Mouse (Mus musculus) ovary, postnatal 36 days (tissue): ENCODE measurements around the gene Sirt2.

Experiments used
- DNase-seq: peaks from one replicate; pipeline ENCODE4 v3.0.0; 2022; ENCODE audit warnings: low spot score, mixed read lengths

The Sirt2 gene

DNA sequence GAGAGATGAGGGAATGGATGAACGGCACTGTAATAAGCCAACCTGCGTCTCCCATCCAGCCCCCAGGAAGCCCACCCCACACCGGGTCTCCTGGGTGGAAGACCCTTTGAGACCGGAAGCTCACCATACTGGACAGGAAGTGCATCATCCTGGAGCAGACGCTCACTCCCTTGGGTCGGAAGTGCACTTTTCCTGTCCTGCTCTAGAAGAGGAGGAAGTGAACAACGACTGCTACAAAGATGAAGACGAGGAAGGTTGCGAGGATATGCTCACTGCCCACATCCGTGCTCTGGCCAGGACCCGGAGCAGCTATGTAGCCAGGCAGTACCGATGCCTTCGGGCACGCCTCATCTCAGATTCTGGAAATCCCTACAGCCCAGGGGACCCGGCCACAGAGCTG, 29.3 kb downstream of the Sirt2 start:
- no peak for DNase-seq

DNA sequence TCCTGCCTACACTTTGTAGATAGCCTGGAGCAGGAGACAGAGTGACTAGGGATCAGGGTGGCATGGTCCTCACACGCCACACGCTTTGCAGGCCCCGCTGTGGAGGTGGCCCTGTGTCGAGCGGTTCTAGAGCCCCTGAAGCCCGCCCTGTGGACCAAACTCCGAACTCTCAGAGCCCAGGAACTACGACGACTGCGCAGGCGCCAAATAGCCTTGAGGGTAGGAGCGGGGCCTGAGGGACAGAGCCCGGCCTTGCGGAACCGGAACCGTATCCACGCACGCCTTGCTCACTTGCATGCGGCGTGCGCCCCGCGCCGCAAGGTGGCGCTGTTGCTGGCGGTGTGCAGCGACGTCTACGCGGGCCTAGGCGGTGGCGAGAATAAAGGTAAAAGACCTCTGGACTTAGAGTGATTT, 30.0 kb downstream of the Sirt2 start:
- peak; percentile 85 for DNase-seq

GRCm38 (mm10) chr7:28799994-28800393, 33.5 kb downstream of the Sirt2 start:
- DNase-seq, result no peak

- DNase-seq, result no peak
Measured at GRCm38 (mm10) chr7:28801451-28801850, 34.9 kb downstream of the Sirt2 start.

DNA sequence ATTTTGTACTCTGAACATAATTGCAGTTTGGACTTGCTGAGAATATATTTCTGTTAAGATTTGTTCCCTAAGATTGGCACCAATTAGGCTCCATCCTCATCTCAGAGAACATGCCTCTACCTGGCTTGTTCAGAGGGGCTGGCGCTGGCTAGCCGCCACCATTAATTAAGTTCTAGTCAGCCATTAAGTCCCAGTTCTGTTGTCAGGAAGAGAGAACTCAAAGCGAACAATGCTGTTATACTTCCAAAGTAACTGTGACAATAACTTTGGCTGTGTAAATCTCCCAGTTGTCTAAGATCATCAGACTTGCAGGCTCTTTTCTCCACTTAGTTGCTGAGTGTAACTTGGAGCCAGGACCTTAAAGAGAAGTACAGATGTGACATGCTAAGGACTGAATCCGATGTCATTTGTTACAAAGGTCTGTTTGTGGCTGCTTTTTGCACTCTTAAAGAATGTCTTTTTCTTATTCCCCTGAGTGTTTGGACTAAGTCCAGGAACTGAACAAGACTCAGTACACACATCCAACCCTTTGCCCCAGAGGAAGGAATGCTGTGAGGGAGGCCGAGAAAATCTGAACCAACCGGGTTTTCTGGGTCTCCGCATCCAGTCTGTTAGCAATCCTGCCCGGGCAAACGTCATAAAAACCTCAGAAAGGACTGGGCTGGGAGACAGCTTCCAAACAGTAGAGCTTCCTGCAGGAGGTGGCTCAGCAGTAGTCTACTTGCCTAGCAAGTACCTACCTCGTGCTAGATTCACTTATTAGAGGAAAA, 35.6 kb downstream of the Sirt2 start:
- DNase-seq, result peak; percentile 42

DNA sequence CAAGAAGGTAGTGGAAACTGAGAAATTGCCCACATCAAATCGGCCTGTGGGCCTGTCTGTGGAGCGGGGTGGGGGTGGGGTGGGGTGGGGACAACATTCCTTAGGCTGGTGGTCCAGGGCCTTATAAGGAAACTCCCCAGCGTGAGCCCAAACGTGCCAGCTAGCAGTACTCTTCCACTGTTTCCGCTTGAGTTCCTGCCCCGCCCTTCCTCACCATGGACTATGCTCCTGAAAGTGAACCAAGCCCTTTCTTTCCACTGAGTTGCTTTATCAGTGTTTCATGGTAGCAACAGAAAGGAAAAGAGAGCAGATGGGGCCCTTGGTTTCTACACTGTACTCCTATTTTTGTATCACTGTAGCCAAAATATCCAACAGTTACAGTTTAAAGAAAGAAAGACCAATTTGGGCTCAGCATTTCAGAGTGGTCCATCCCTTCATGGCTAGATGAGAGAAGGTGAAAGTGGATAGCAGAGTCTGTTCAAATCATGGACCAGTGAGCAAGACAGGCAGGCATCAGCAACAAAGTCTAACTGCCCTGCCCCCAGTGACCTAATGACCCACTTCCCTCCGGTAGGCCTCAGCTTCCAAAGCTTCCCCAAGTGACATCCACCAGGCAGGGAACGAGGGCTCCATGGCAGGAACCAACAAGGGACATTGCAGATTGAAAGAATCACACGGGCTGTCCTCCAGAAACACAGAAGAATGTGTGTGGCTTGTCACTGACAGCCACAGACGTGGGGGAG, 36.5 kb downstream of the Sirt2 start:
- DNase-seq, result no peak

- no peak for DNase-seq
Measured at GRCm38 (mm10) chr7:28803756-28804155, 37.2 kb downstream of the Sirt2 start.

DNA sequence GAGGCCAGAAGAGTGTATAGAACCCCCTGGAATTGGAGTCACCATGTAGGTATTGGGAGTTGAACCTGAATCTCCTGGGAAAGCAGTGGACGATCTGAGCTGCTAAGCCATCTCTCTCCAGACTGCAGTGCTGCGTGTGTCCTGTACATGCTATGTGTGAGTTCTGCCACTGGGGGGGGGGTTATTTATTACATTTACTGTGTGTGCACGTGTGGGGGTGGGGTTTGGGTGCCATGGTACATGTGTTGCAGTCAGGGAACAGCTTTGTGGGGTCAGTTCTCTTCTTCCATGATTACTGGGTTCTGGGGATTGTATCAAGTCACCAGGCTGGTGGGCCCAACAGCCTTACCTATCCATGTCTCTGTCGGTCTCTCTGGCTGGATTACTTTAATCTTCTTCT, 40.3 kb downstream of the Sirt2 start:
- DNase-seq, result no peak

DNA sequence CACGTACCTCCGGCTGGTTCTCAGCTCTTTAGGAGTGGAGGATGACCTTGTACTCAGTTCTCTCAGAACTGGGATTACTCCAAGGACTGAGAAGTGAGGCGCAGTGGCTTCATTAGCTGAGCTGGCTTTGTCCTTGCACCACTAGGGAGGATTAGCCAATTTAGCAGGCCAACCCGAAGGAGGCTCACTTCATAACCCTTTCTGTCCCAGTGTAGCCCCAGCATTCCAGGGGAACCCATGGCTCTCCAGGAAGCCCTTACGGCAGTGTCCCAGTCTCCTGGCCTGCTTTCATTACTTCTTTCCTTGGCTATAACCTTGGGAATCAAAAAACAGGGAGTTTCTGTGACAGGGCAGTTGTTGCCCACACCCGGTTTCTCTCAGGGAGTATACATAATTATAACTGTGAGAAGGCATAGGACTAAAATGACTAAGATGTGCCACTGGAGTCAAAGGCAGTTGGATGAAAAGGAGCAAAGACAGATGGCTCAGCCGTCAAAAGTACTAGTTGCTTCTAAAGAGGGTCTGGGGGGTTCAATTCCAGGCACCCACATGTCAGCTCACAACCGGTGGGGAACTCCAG, 41.2 kb downstream of the Sirt2 start:
- peak; percentile 48 for DNase-seq

GRCm38 (mm10) chr7:28808221-28808941, 41.8 kb downstream of the Sirt2 start, which contains the start of gene Hnrnpl:
Gene Hnrnpl (plus strand): TSS chr7:28808541.
- no peak for DNase-seq

- DNase-seq, result peak; percentile 96
Measured at GRCm38 (mm10) chr7:28808957-28809393, 42.4 kb downstream of the Sirt2 start.

- peak; percentile 68 for DNase-seq
Measured at GRCm38 (mm10) chr7:28809401-28810089, 43.0 kb downstream of the Sirt2 start.

GRCm38 (mm10) chr7:28810107-28811066, 43.9 kb downstream of the Sirt2 start:
- DNase-seq, result peak; percentile 98

DNA sequence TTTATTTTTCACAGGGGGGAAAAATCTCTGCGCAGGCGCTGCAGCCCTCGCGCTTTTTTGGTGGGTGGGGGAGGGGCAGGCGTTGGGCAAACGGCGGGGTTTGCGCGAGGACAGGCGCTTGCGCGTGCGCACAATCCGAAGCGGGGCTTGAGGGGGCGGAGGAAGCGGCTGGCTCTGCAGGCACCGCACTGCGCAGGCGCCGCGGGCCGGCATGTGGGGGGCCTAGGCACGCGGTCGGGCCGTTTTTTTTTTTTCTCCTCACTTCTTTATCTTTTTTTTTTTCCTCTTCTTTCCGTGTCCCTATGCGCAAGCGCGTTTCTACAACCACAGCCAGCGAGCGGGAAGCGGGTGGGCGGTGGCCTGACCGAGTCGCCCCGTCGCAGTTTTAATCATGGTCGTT, 44.7 kb downstream of the Sirt2 start:
- peak; percentile 96 for DNase-seq

DNA sequence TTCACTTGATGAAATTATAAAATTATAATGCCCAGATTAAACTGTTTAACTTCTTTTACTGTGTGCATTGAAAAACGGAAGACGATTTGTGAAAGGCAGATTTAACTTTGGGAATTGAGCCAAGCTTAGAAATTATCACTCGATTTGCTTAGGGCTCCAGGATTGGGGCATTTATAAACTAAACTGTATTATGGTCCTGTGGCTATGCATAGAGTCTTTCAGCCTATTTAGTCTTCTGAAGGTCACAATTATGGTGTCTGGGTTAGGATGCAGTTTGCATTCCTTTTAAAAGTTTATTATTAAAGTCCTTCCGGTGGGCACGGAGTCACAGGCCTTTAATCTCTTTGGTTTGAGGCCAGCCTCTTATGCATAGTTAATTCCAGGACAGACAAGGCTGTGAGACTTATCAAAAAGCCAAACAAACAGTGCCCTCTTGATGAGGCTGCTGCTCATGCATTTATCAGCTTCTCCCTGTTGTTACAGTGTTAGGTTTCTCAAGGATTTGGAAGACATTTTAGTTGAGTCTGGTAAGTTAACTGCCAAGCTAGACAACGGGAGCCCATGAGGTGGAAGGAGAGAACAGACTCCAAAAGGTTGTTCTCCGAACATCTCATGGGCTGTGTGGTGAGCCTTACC, 45.2 kb downstream of the Sirt2 start:
- no peak for DNase-seq

DNA sequence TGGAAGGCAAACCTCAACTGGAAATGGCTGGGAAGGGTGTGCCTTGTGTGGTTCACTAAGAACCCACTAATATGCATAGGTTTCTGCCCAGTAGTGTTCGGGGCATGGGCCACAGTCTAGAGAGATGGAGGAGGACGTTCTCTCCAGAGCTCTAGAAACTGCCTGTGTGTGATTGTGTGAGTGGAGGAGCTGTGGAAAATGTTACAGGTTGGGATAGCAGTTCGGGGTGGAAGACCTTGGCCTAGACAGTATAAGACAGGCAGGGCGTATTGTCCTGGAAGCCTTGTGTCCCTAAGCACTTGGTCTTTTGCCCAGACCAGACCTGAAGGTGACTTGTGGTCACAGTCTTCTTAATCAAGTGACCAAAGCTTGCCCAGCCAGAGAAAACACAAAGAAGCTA, 45.9 kb downstream of the Sirt2 start:
- DNase-seq, result no peak

GRCm38 (mm10) chr7:28812949-28813348, 46.4 kb downstream of the Sirt2 start:
- no peak for DNase-seq

GRCm38 (mm10) chr7:28814306-28815034, 47.9 kb downstream of the Sirt2 start:
- DNase-seq, result no peak

DNA sequence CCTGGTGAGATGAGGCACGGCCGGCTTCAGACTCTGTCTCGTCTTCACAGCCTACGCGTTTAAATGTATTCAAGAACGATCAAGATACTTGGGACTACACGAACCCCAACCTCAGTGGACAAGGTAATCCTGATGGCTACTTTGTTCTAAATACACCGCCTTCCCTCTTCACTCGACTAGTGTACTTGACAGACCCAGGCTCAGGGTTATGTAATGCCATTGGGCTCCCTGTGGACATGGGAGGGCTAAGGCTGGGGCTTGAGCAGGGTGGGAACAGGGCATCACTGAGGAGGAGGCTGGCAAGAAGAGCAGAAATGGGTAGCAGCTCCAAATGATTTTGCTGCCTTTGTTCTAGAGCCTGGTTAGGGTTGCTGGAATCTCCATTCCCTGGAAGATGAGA, 48.7 kb downstream of the Sirt2 start:
- DNase-seq, result no peak
